Mouse (Mus musculus) lung, embryonic 14.5 days (tissue): Measurements from ENCODE around the gene Hk2. TPM values are rescaled to one million over a fixed set of nuclear protein-coding genes. Genes with fewer than 3 reads are reported as not detected.

Experiments used
- ATAC-seq: fragments of 200-750 bp; cut with Nextera tagmentation; 2 replicates; pipeline ENCODE4 v1.8.0; 2017; ENCODE audit warnings: mild to moderate bottlenecking, moderate TSS enrichment, moderate library complexity; ENCODE audit not compliant: insufficient read depth
- DNase-seq: peaks from one replicate; pipeline ENCODE4 v3.0.0-alpha.2; 2015
- H3K27ac ChIP-seq: fragments of 300-500 bp; sonication (generic); 2 replicates; pipeline ENCODE4 v1.5.1; 2014; ENCODE audit warnings: low read depth, mild to moderate bottlenecking, moderate library complexity
- H3K27me3 ChIP-seq: fragments of 300-500 bp; sonication (generic); 2 replicates; pipeline ENCODE4 v1.6.1; 2014; ENCODE audit warnings: low read length, control low read depth; ENCODE audit not compliant: insufficient read depth
- H3K36me3 ChIP-seq: fragments of 300-500 bp; sonication (generic); 2 replicates; pipeline ENCODE4 v1.6.1; 2014; ENCODE audit warnings: control low read depth; ENCODE audit not compliant: insufficient read depth
- H3K4me1 ChIP-seq: fragments of 300-500 bp; sonication (generic); 2 replicates; pipeline ENCODE4 v1.6.1; 2014; ENCODE audit warnings: antibody characterized with exemption, control low read depth; ENCODE audit not compliant: insufficient read depth
- H3K4me2 ChIP-seq: fragments of 300-500 bp; sonication (generic); 2 replicates; pipeline ENCODE4 v1.6.1; 2014; ENCODE audit warnings: mild to moderate bottlenecking
- H3K4me3 ChIP-seq: fragments of 300-500 bp; sonication (generic); 2 replicates; pipeline ENCODE4 v1.5.1; 2014; ENCODE audit warnings: low read depth, low read length
- H3K9ac ChIP-seq: fragments of 300-500 bp; sonication (generic); 2 replicates; pipeline ENCODE4 v1.6.1; 2014
- H3K9me3 ChIP-seq: fragments of 300-500 bp; sonication (generic); 2 replicates; pipeline ENCODE4 v1.6.1; 2016; ENCODE audit warnings: low read depth, low read length, control low read depth
- CTCF ChIP-seq: IDR thresholded peaks from 2 replicates; pipeline ENCODE4 v1.5.1; 2016; ENCODE audit warnings: antibody characterized with exemption, low read depth
- WGBS: fragments of 180-500 bp; shearing (Covaris S2); extraction: QIAGEN DNeasy Blood & Tissue Kit; methylation state at CpG from one replicate; pipeline ENCODE4 v1.1.7; 2014; 5-methylcytosine and 5-hydroxymethylcytosine counted together
- polyA plus RNA-seq: library from polyadenylated mRNA; unstranded; fragments of >200 nt; fragmentation: Nextera tagmentation; extraction: Ambion mirVana; gene quantifications from 2 replicates; pipeline ENCODE4 v1.2.1, GENCODE M21; 2014

Gene Hk2
- polyA plus RNA-seq, 1 experiment from 2014 or later: 22.4 TPM

DNA sequence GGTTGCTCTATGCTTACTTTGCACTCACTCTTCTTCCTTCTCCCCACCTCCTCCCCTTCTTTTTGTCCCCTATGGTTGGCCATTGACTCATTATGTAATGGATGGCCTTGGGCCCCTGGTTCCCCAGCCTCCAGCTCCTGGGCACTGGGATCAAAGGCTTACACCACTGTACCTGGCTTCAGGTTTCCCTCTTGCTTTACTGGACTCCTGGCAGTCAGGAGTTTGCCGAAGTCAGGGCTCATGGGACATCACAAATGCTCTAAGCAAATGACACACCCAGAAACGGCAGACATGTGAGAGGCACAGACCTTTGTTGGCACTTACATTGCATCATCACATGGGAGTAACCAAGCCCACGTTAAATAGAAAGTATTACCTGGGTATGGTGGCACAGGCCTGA, 31.6 kb upstream of the Hk2 start:
- Histone ChIP-seq H3K9ac (no peak overlapping the region), H3K4me1 (no peaks in the 10 kb centered on the region), H3K36me3 (no peaks in the 10 kb centered on the region), H3K27me3 (no peaks in the 10 kb centered on the region), H3K27ac (no peak overlapping the region), H3K4me2 (no peak overlapping the region), H3K4me3 (no peak overlapping the region), H3K9me3 (no peaks in the 10 kb centered on the region)
- WGBS: 72% methylated on average over 3 of the region's 3 CpGs
- DNase-seq (no peak), ATAC-seq (no peak)
- TF ChIP-seq CTCF: no peak

DNA sequence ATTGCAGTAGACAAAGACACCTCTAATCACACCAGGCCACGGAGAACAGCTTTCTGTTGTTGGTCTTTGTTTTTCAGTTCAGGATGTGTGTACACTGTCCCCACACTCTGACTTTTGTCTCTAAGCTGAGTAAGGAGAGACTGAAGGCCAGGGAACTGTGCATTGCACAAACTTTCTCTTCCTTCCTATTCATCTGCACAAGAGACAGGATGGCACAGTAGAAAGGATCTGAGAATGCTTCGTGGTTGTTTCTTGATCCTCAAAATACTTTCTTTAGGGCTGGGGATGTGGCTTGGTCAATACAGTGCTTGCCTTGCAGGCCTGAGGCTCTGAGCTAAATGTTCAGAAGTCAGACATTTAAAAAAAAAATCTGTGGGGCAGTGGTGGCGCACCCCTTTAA, 30.7 kb upstream of the Hk2 start:
- Histone ChIP-seq H3K4me2 (no peak overlapping the region), H3K9ac (no peak overlapping the region), H3K9me3 (no peaks in the 10 kb centered on the region), H3K4me1 (no peaks in the 10 kb centered on the region), H3K27ac (no peak overlapping the region), H3K27me3 (no peaks in the 10 kb centered on the region), H3K36me3 (no peaks in the 10 kb centered on the region), H3K4me3 (no peak overlapping the region)
- no peak for ATAC-seq
- WGBS: 85% methylated on average over 3 of the region's 3 CpGs
- TF ChIP-seq CTCF: no peak
- no peak for DNase-seq

DNA sequence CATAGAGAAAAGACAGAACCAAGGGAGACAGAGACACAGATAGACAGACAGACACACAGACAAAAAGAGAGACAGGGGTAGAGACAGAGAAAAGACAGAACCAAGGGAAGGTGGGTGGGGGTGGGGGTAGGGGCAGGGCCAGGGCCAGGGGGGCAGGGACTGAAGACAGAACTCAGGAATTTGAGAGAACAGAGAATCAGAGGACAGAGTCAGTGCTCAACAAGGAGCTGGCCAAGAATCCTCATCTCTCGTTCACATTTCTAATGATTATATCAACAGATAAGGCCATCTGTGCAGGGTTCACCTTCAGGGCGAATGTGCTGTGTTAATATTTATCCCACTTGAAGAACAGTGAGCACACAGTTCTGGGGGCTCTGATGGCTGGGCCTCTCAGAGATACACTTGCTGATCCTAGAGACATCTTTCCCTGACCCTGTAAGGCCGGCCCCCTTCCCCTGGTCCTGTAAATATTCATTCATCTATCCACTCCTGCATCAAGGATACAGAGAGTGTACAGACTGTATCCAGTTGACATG, 24.0 kb upstream of the Hk2 start:
- no peaks in the 10 kb centered on the region for H3K27me3 ChIP-seq
- peak overlapping the region; percentile 13; the same call in 1 of the 2 replicates for H3K27ac ChIP-seq
- TF ChIP-seq CTCF: no peak
- 16% methylated on average over 3 of the region's 3 CpGs for WGBS
- no peak overlapping the region for H3K4me3 ChIP-seq
- no peaks in the 10 kb centered on the region for H3K36me3 ChIP-seq
- H3K4me1 ChIP-seq: no peaks in the 10 kb centered on the region; the same call in 1 of the 2 replicates
- DNase-seq (peak; percentile 43), ATAC-seq (peak; percentile 88)
- no peaks in the 10 kb centered on the region for H3K9me3 ChIP-seq
- H3K9ac ChIP-seq: no peak overlapping the region
- H3K4me2 ChIP-seq: no peak overlapping the region

DNA sequence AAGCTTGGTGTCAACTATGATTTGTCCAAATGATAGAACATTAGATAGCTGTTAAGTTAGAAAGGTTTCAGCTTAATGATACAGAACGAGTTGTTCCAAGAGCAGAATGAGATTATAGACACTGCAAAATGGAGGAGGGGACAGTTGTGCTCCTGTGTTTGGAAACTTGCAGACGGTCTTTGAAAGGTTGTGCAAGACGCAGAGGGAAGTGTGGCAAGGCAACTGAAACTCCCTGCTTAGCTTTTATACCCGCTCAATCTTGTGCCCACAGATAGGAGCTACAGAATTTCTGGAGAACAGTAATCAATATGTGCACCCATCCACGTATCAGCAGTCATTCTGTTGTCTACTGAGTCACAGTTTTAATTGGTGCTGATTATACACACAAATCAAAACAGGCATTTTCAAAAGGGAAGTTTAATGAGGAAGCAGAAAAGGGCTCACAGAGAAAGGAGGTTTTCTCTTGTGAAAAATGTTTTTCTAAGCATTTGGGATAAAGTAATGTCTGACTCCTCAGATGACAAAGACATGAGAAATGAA, 23.1 kb upstream of the Hk2 start:
- Histone ChIP-seq H3K36me3 (no peaks in the 10 kb centered on the region), H3K4me3 (no peak overlapping the region), H3K9me3 (no peaks in the 10 kb centered on the region), H3K9ac (no peak overlapping the region), H3K4me2 (no peak overlapping the region), H3K27me3 (no peaks in the 10 kb centered on the region), H3K4me1 (no peaks in the 10 kb centered on the region; the same call in 1 of the 2 replicates), H3K27ac (no peak overlapping the region)
- no peak for TF ChIP-seq CTCF
- DNase-seq (no peak), ATAC-seq (no peak)
- 44% methylated on average over 5 of the region's 5 CpGs for WGBS

DNA sequence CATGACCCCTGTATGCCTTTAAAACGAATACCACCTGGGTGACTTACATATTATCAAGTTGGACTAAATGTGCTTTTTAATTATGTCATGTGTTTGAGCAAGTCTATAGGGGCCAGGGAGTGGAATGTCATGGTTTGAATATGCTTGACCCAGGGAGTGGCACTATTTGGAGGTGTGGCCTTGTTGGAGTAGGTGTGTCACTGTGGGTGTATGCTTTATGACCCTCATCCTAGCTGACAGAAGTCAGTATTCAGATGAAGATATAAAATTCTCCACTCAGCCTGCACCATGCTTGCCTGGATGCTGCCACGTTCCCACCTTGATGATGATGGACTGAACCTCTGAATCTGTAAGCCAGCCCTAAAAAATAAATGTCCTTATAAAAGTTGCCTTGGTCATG, 16.6 kb upstream of the Hk2 start:
- WGBS: 76% methylated on average over 2 of the region's 2 CpGs
- H3K27ac ChIP-seq: no peak overlapping the region
- H3K36me3 ChIP-seq: no peaks in the 10 kb centered on the region
- ATAC-seq: no peak
- H3K4me1 ChIP-seq: no peaks in the 10 kb centered on the region
- no peaks in the 10 kb centered on the region for H3K27me3 ChIP-seq
- DNase-seq: no peak
- H3K9ac ChIP-seq: no peak overlapping the region
- no peak for TF ChIP-seq CTCF
- no peaks in the 10 kb centered on the region for H3K9me3 ChIP-seq
- no peak overlapping the region for H3K4me2 ChIP-seq
- H3K4me3 ChIP-seq: no peak overlapping the region

DNA sequence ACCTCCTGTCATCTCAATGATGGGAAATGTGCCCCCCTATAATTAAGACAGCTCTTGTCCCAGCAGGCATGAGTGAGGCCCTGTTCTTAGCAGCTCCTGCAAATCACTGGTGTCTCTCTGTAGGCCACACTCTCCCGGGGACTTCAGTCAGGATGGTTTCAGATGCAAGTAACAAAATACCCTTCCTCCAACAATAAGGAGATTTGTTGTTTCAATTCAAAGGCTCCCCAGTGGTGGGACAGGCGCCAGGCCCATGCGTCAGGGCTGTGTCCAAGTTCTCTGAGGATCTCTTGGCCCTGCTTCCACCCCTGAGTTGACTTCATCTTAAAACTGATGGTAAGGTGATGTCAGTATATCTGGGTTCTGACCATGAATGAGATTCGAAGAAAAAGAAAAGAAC, 9.7 kb upstream of the Hk2 start:
- H3K4me1 ChIP-seq: no peaks in the 10 kb centered on the region
- TF ChIP-seq CTCF: no peak
- no peak overlapping the region for H3K9ac ChIP-seq
- H3K36me3 ChIP-seq: no peaks in the 10 kb centered on the region
- 79% methylated on average over 4 of the region's 4 CpGs for WGBS
- H3K4me3 ChIP-seq: no peak overlapping the region
- no peak overlapping the region for H3K4me2 ChIP-seq
- no peaks in the 10 kb centered on the region for H3K27me3 ChIP-seq
- ATAC-seq (no peak), DNase-seq (no peak)
- no peak overlapping the region for H3K27ac ChIP-seq
- no peaks in the 10 kb centered on the region for H3K9me3 ChIP-seq

DNA sequence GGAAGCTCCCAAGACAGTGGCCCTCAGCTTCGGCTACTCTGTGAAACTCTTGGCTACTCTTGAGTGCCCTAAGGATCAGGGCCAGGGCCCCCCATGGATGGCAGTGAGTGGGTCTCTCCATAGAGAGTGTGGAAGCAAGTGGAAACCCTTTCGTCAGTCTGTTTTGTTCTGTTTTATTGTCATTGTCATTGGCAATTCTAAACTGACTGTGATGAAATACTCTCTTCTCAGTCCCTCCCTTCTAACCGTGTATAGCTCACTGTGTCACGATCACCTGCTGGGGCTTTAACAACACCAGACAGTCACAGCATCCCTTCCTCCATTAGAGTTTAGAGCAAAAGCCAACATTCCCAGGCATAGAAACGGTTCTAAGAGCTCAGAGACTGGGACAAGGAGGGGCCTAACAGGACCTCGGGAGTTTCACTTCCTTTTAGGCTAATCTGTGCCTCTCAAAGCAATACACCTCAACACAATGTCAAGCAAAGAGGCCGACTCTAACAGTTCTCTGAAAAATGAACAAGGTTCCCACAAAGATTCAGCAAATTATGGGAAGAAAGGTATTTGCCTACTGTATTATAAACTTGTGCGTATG, 6.6 kb upstream of the Hk2 start:
- Histone ChIP-seq H3K27me3 (no peaks in the 10 kb centered on the region), H3K9ac (no peak overlapping the region), H3K27ac (no peak overlapping the region), H3K4me3 (no peak overlapping the region), H3K9me3 (no peaks in the 10 kb centered on the region), H3K4me2 (no peak overlapping the region), H3K36me3 (no peaks in the 10 kb centered on the region), H3K4me1 (no peaks in the 10 kb centered on the region)
- no peak for TF ChIP-seq CTCF
- ATAC-seq: no peak
- DNase-seq: no peak
- WGBS: 56% methylated on average over 8 of the region's 8 CpGs
